Mouse (Mus musculus) heart, postnatal 0 days (tissue): ENCODE results near the gene Arrdc1.

Experiments used
- CTCF ChIP-seq: IDR thresholded peaks from 2 replicates; pipeline ENCODE4 v1.5.1; 2016; ENCODE audit warnings: antibody characterized with exemption, control low read depth, low read depth
- EP300 ChIP-seq: IDR thresholded peaks from 2 replicates; pipeline ENCODE4 v1.6.1; 2016; ENCODE audit warnings: antibody characterized with exemption, low read depth

- TF ChIP-seq EP300: no peak
- TF ChIP-seq CTCF: no peak
Measured at GRCm38 (mm10) chr2:24901055-24901454, 34.0 kb downstream of the Arrdc1 start.
